Mouse (Mus musculus): ENCODE results near the gene Sgsm2.

The Sgsm2 gene

GRCm38 (mm10) chr11:74838971-74839370 lies 57.9 kb downstream of the Sgsm2 start:
- POLR2A ChIA-PET: interaction anchor here (0.6 to 10.3 kb wide), 38 partner anchors 7 to 467 kb away, joined by 3 to 217 read pairs (median 4); partner anchors contain the start of genes Mnt (in 3 of the 4), Pafah1b1 (in 3 of the 4), Sgsm2 (in 2 of the 4) and Mettl16 (in 1 of the 4)

GRCm38 (mm10) chr11:74838441-74838840 lies 58.4 kb downstream of the Sgsm2 start:
- POLR2A ChIA-PET: interaction anchor here (0.6 to 10.3 kb wide), 45 partner anchors 8 to 466 kb away, joined by 3 to 217 read pairs (median 4); partner anchors contain the start of genes Mnt (in 3 of the 4), Pafah1b1 (in 3 of the 4), Mettl16 (in 2 of the 4) and Sgsm2 (in 2 of the 4)
- CTCF ChIA-PET: interaction anchor here in 2 of 4 experiments (0.7 to 1.3 kb wide), 7 partner anchors 8 to 467 kb away, joined by 3 to 6 read pairs (median 5); partner anchors contain the start of genes Hic1 (in 1 of the 2) and Mnt (in 1 of the 2)

More at GRCm38 (mm10) chr11:74838971-74839370, 57.9 kb downstream of the Sgsm2 start:
- CTCF ChIA-PET: interaction anchor here in 2 of 4 experiments (0.7 to 1.3 kb wide), 7 partner anchors 9 to 467 kb away, joined by 3 to 6 read pairs (median 5); partner anchors contain the start of genes Hic1 (in 1 of the 2) and Mnt (in 1 of the 2)

- ChIA-PET CTCF (interaction anchor here in 3 of 4 experiments (0.5 to 1.3 kb wide), 9 partner anchors 10 to 1718 kb away, joined by 3 to 6 read pairs (median 5); partner anchors contain the start of gene Hic1 (in 1 of the 3)), POLR2A (interaction anchor here (0.6 to 10.3 kb wide), 50 partner anchors 8 to 623 kb away, joined by 3 to 217 read pairs (median 4); partner anchors contain the start of genes Mnt (in 3 of the 4), Pafah1b1 (in 3 of the 4), Sgsm2 (in 3 of the 4) and Mettl16 (in 2 of the 4))
Measured at GRCm38 (mm10) chr11:74837694-74838431, 59.0 kb downstream of the Sgsm2 start.

- ChIA-PET CTCF (interaction anchor here in 2 of 4 experiments (0.5 to 1.0 kb wide), 4 partner anchors 10 to 1717 kb away, joined by 3 to 5 read pairs (median 3); no protein-coding TSS in a partner anchor), POLR2A (interaction anchor here in 3 of 4 experiments (0.7 to 10.3 kb wide), 26 partner anchors 10 to 624 kb away, joined by 3 to 217 read pairs (median 4); partner anchors contain the start of genes Mettl16 (in 2 of the 3), Mnt (in 2 of the 3), Pafah1b1 (in 2 of the 3) and Sgsm2 (in 2 of the 3))
Measured at GRCm38 (mm10) chr11:74837056-74837693, 59.7 kb downstream of the Sgsm2 start.

GRCm38 (mm10) chr11:74836225-74837055 lies 60.4 kb downstream of the Sgsm2 start:
- CTCF ChIA-PET: interaction anchor here in 2 of 4 experiments (0.6 to 1.0 kb wide), 2 partner anchors 198 to 239 kb away, joined by 3 read pairs; no protein-coding TSS in a partner anchor
- POLR2A ChIA-PET: interaction anchor here in 2 of 4 experiments (0.7 to 10.3 kb wide), 13 partner anchors 9 to 203 kb away, joined by 3 to 217 read pairs (median 9); partner anchors contain the start of genes Mnt (in 2 of the 2), Pafah1b1 (in 1 of the 2) and Sgsm2 (in 1 of the 2)

- CTCF ChIA-PET: interaction anchor here in 3 of 4 experiments (0.6 to 1.5 kb wide), 4 partner anchors 10 to 238 kb away, joined by 3 to 6 read pairs (median 5); no protein-coding TSS in a partner anchor
- POLR2A ChIA-PET: interaction anchor here in 3 of 4 experiments (0.7 to 5.6 kb wide), 21 partner anchors 7 to 207 kb away, joined by 3 to 126 read pairs (median 4); partner anchors contain the start of genes Mettl16 (in 1 of the 3), Pafah1b1 (in 1 of the 3) and Sgsm2 (in 1 of the 3)
Measured at GRCm38 (mm10) chr11:74835593-74836224, 61.2 kb downstream of the Sgsm2 start.

- CTCF ChIA-PET: interaction anchor here in 3 of 4 experiments (0.6 to 1.5 kb wide), 5 partner anchors 11 to 335 kb away, joined by 3 to 6 read pairs (median 5); partner anchors contain the start of gene Hic1 (in 1 of the 3)
- POLR2A ChIA-PET: interaction anchor here (0.5 to 5.6 kb wide), 37 partner anchors 8 to 447 kb away, joined by 3 to 126 read pairs (median 4); partner anchors contain the start of genes Mettl16 (in 2 of the 4), Pafah1b1 (in 2 of the 4) and Sgsm2 (in 1 of the 4)
Measured at GRCm38 (mm10) chr11:74834650-74835277, 62.1 kb downstream of the Sgsm2 start.

- ChIA-PET POLR2A (interaction anchor here (0.5 to 5.6 kb wide), 36 partner anchors 8 to 447 kb away, joined by 3 to 126 read pairs (median 4); partner anchors contain the start of genes Mettl16 (in 3 of the 4), Pafah1b1 (in 2 of the 4), Sgsm2 (in 2 of the 4) and Tsr1 (in 1 of the 4)), CTCF (interaction anchor here in 3 of 4 experiments (0.6 to 1.5 kb wide), 5 partner anchors 11 to 335 kb away, joined by 3 to 6 read pairs (median 5); partner anchors contain the start of gene Hic1 (in 1 of the 3))
Measured at GRCm38 (mm10) chr11:74834359-74834638, 62.6 kb downstream of the Sgsm2 start.

GRCm38 (mm10) chr11:74833536-74834358 lies 63.1 kb downstream of the Sgsm2 start:
- POLR2A ChIA-PET: interaction anchor here in 3 of 4 experiments (0.5 to 5.6 kb wide), 41 partner anchors 7 to 372 kb away, joined by 3 to 126 read pairs (median 5); partner anchors contain the start of genes Mettl16 (in 3 of the 3), Pafah1b1 (in 2 of the 3), Sgsm2 (in 2 of the 3) and Tsr1 (in 1 of the 3)
- CTCF ChIA-PET: interaction anchor here in 2 of 4 experiments (1.1 to 1.6 kb wide), 4 partner anchors 12 to 336 kb away, joined by 3 to 5 read pairs (median 5); partner anchors contain the start of gene Hic1 (in 1 of the 2)

GRCm38 (mm10) chr11:74832503-74833143 lies 64.2 kb downstream of the Sgsm2 start:
- CTCF ChIA-PET: interaction anchor here in 3 of 4 experiments (0.7 to 2.0 kb wide), 10 partner anchors 8 to 194 kb away, joined by 3 to 12 read pairs (median 4); no protein-coding TSS in a partner anchor

GRCm38 (mm10) chr11:74831606-74832451 lies 65.0 kb downstream of the Sgsm2 start:
- POLR2A ChIA-PET: interaction anchor here (0.6 to 5.5 kb wide), 123 partner anchors 9 to 822 kb away, joined by 3 to 126 read pairs (median 5); partner anchors contain the start of genes Mettl16 (in 3 of the 4), Sgsm2 (in 3 of the 4), Tlcd2 (in 3 of the 4) and Ccdc92b (in 2 of the 4)
- CTCF ChIA-PET: interaction anchor here in 3 of 4 experiments (0.7 to 2.0 kb wide), 9 partner anchors 9 to 194 kb away, joined by 3 to 12 read pairs (median 4); no protein-coding TSS in a partner anchor

More at GRCm38 (mm10) chr11:74832503-74833143, 64.2 kb downstream of the Sgsm2 start:
- POLR2A ChIA-PET: interaction anchor here in 3 of 4 experiments (0.6 to 5.5 kb wide), 123 partner anchors 8 to 864 kb away, joined by 3 to 126 read pairs (median 5); partner anchors contain the start of genes Sgsm2 (in 3 of the 3), Tlcd2 (in 3 of the 3), Ccdc92b (in 2 of the 3) and Mettl16 (in 2 of the 3)

GRCm38 (mm10) chr11:74831191-74831605 lies 65.7 kb downstream of the Sgsm2 start:
- POLR2A ChIA-PET: interaction anchor here (0.6 to 5.5 kb wide), 70 partner anchors 8 to 679 kb away, joined by 3 to 126 read pairs (median 8); partner anchors contain the start of genes Mettl16 (in 3 of the 4), Sgsm2 (in 3 of the 4), Pafah1b1 (in 2 of the 4) and Tlcd2 (in 2 of the 4)

More at GRCm38 (mm10) chr11:74831191-74831605, 65.7 kb downstream of the Sgsm2 start:
- CTCF ChIA-PET: interaction anchor here in 2 of 4 experiments (1.3 to 2.0 kb wide), 2 partner anchors 9 to 17 kb away, joined by 6 to 12 read pairs; no protein-coding TSS in a partner anchor
